Mouse (Mus musculus) erythroblast, embryonic 14.5 days (primary cell): ENCODE results near the gene Alg12.

Source experiments
- GATA1 ChIP-seq: IDR thresholded peaks from 2 replicates; pipeline ENCODE4 v1.6.1; 2012; ENCODE audit warnings: low read length, inconsistent platforms, mixed read lengths
- TAL1 ChIP-seq: IDR thresholded peaks from 3 replicates; pipeline ENCODE4 v1.6.1; 2012; ENCODE audit warnings: low read length, inconsistent platforms, mixed read lengths

- TF ChIP-seq TAL1 (no peak), GATA1 (no peak)
These were observed 22.6 kb upstream of the Alg12 start for GRCm38 (mm10) chr15:88841580-88842299.
